Mouse (Mus musculus) erythroblast, embryonic 14.5 days (primary cell): Measurements from ENCODE around the gene Ptchd3. TPM values are rescaled to one million over a fixed set of nuclear protein-coding genes. Genes with fewer than 3 reads are reported as not detected.

ENCODE experiments used
- H3K27me3 ChIP-seq: 2 replicates; pipeline ENCODE4 v1.6.1; 2012; ENCODE audit warnings: inconsistent platforms; ENCODE audit not compliant: control insufficient read depth
- H3K36me3 ChIP-seq: 2 replicates; pipeline ENCODE4 v1.6.1; 2012; ENCODE audit warnings: mild to moderate bottlenecking, inconsistent platforms; ENCODE audit not compliant: control insufficient read depth
- H3K4me1 ChIP-seq: 2 replicates; pipeline ENCODE4 v1.6.1; 2012; ENCODE audit warnings: inconsistent platforms; ENCODE audit not compliant: control insufficient read depth
- H3K4me3 ChIP-seq: replicated peaks from 2 replicates; pipeline ENCODE3; 2012; ENCODE audit warnings: moderate library complexity, mild to moderate bottlenecking, inconsistent platforms
- H3K9me3 ChIP-seq: 2 replicates; pipeline ENCODE4 v1.6.1; 2012; ENCODE audit warnings: low read length, inconsistent platforms, mixed read lengths; ENCODE audit not compliant: control insufficient read depth
- GATA1 ChIP-seq: IDR thresholded peaks from 2 replicates; pipeline ENCODE4 v1.6.1; 2012; ENCODE audit warnings: low read length, inconsistent platforms, mixed read lengths
- TAL1 ChIP-seq: IDR thresholded peaks from 3 replicates; pipeline ENCODE4 v1.6.1; 2012; ENCODE audit warnings: low read length, inconsistent platforms, mixed read lengths
- polyA plus RNA-seq: library from polyadenylated mRNA; stranded (reverse); fragments of >175 nt; gene quantifications from 2 replicates; pipeline ENCODE4 v1.2.3, GENCODE M21; 2012

Ptchd3 gene
- polyA plus RNA-seq, 1 experiment, result not detected

DNA sequence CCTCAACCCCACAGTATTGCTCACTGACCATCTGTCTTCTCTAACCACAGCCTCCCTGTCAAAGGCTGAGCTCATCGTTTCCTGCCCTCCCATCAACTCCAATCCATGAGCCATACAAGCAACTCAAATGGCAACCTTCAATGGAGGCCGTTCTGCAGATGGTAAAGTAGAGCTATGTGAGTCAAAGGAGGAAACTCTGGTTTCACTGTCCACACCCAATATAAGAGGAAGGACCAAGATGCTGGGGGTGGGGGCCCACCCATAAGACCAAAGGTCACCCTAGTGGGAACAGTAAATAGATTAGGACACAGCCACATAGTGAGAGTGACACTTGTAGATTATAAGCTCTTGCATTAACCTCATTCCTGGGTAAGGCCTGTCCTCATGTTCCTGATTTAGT is 34.1 kb upstream of the Ptchd3 start:
- no peaks in the 10 kb centered on the region for H3K36me3 ChIP-seq
- H3K9me3 ChIP-seq, result no peaks in the 10 kb centered on the region
- no peaks in the 10 kb centered on the region for H3K4me1 ChIP-seq
- H3K27me3 ChIP-seq, result peaks cover 10% of the 10 kb centered on the region; the same call in 1 of the 2 replicates
- no peak overlapping the region for H3K4me3 ChIP-seq
- TF ChIP-seq GATA1, result no peak
- no peak for TF ChIP-seq TAL1

DNA sequence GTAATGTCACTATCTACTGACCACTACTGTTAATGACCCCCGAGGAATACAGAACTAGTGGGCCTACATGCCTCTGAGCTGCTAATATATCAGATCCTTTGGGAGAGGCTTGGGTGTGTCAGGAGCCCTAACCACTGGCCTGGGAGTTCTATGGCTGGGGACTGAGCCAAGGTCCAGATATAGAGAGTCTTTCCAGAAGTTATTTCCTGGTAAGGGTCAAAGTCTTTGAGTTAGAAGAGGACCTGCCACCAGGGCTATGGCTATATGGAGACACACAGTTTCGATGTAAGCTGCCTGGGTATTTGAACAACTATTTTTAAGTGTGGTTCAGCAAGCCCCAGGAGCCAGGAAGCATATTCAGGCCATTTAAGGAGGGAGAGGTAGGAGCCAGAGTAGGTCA is 31.5 kb upstream of the Ptchd3 start:
- H3K4me1 ChIP-seq, result no peaks in the 10 kb centered on the region
- H3K9me3 ChIP-seq, result no peaks in the 10 kb centered on the region
- H3K4me3 ChIP-seq, result no peak overlapping the region
- peaks cover 12% of the 10 kb centered on the region; the same call in 1 of the 2 replicates for H3K27me3 ChIP-seq
- H3K36me3 ChIP-seq, result no peaks in the 10 kb centered on the region
- TF ChIP-seq TAL1, result no peak
- no peak for TF ChIP-seq GATA1

DNA sequence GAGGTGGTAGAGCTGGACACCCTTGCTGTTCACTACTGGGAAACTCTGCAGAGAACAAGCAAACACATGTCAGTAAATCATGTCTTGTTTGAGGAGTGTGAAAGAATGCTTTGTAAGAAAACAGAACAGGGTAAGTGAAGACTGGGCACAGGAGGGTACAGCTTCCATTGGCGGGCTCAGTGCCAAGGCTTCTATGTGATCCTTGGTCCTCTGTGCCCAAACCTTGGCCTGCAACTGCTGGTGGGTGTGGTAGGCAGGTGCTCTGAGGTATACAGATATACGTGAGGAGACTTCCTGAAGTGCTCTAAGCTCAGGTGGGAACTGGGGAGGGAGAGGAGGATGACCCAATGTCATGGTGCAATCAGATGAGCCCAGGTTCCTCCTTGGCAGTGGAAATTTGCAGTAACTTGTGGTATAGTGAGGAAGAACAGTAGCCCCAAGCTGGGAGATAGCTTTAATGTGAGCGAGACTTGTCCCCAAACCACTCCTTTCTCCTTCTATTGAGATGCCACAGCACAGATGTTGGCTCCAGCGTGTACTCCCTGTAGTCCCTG is 30.2 kb upstream of the Ptchd3 start:
- TF ChIP-seq GATA1 (no peak), TAL1 (no peak)
- no peaks in the 10 kb centered on the region for H3K36me3 ChIP-seq
- no peaks in the 10 kb centered on the region for H3K9me3 ChIP-seq
- H3K4me3 ChIP-seq, result no peak overlapping the region
- H3K27me3 ChIP-seq, result peaks cover 12% of the 10 kb centered on the region; the same call in 1 of the 2 replicates
- H3K4me1 ChIP-seq, result no peaks in the 10 kb centered on the region

DNA sequence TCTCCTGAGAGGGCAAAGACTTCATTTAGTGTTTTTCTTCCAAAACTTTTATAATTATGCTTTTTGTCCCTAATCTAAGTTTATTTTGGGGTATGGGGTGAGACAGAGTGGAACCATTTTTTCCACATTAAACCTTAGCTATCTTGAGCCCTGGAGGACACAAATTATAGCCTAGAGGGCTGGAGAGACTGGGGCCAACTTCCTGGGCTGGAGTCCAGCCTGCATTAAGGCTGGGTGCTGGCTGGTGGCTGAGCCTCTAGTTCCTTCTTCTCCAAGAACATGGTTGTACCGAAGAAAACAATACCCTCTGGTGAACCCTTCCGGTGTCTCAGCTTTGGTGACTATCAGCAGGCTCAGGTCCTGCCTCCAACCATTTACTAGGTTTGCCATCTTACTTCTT is 27.3 kb upstream of the Ptchd3 start:
- no peaks in the 10 kb centered on the region for H3K36me3 ChIP-seq
- no peaks in the 10 kb centered on the region for H3K4me1 ChIP-seq
- H3K4me3 ChIP-seq, result no peak overlapping the region
- TF ChIP-seq GATA1 (no peak), TAL1 (no peak)
- no peaks in the 10 kb centered on the region for H3K9me3 ChIP-seq
- peaks cover 12% of the 10 kb centered on the region; the same call in 1 of the 2 replicates for H3K27me3 ChIP-seq

DNA sequence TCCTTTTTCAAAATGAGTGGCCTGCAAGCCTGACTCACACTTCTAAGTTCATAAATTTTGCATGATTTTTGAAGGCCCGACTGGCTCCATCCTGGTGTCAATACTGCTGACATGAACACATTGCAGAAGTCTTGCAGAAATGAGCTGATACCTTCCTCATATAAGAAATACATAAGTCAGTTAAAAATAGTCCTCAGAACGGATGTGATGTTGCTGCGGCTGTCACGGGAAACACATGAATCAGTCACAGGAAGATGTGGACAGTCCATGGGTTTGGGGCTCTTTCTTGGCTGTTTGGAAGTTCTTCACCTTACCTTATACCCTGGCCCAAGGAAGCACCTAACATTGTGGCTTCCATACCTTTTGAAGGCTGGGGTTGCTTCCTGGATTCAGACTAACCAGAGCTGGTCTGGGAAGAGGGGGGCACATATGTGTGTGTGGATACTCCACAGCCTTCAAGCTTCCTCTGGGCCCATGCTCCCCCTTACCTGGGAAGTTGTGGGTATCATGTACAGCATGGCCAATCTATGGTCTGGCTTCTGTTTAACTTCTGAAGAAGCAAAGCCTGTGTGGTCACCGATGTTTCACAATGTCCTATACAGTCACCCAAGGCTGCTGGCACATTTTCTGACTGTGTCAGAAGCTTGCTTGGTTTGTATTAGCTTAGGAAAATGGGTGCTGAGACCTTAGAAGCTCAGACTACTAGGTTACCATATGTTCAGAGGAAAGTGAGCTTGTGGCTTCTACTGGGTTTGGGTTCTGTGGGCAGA is 25.6 kb upstream of the Ptchd3 start:
- no peaks in the 10 kb centered on the region for H3K9me3 ChIP-seq
- H3K36me3 ChIP-seq, result no peaks in the 10 kb centered on the region
- TF ChIP-seq TAL1, result no peak
- no peak for TF ChIP-seq GATA1
- no peak overlapping the region for H3K4me3 ChIP-seq
- H3K4me1 ChIP-seq, result no peaks in the 10 kb centered on the region
- peaks cover 11% of the 10 kb centered on the region; the same call in 1 of the 2 replicates for H3K27me3 ChIP-seq

DNA sequence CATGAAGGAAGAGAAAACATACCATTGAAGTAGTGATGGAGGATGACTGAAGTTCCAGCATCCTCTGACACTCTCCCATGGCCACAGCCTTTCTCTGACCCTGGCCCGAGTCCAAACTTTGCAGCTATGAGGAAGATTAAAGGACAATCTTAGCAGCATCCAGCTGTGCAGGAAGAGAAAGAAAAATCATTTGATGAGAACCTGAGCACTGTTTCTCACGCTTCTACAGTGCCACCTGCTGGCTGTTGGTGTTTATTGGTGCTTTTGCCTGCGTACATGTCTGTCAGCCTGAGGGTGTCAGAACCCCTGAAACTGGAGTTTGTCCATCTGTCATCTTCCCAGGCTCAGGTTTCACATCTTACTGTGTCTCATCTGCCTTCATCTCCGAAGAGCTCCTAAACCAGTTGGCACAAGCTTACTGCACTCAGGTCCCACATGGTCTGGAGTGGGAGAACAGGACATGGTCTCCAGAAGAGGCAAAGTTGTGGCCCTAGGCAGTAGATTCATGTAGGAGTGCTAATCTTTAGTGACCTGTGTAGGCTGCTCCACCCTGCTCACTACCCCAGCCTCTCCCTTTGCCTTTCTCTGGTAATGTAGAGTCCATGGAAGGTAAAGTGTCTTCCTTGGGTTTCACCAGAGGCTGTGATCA is 21.7 kb upstream of the Ptchd3 start:
- Histone ChIP-seq H3K36me3 (no peaks in the 10 kb centered on the region), H3K9me3 (no peaks in the 10 kb centered on the region), H3K4me3 (no peak overlapping the region), H3K4me1 (no peaks in the 10 kb centered on the region), H3K27me3 (peaks cover 2% of the 10 kb centered on the region; the same call in 1 of the 2 replicates)
- no peak for TF ChIP-seq TAL1

DNA sequence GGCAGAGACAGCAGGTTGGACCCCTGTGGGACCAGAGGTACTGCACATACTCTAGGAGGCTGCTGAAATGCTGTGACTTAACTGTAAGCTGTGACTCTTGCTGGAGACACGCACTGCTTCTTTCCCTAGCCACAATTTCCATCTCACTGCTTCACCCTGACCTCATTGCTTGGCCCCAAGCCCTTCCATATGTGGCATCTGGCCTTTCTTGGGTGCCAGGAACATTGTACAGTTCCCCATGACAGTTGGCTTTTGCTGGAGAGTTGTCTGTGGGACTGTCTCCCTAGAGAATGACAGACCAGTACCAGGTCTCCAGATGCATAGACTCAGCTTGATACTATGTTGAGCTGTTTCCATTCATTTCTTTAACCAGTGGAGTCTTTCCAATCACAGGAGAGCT is 21.2 kb upstream of the Ptchd3 start:
- Histone ChIP-seq H3K9me3 (no peaks in the 10 kb centered on the region), H3K4me1 (no peaks in the 10 kb centered on the region)

DNA sequence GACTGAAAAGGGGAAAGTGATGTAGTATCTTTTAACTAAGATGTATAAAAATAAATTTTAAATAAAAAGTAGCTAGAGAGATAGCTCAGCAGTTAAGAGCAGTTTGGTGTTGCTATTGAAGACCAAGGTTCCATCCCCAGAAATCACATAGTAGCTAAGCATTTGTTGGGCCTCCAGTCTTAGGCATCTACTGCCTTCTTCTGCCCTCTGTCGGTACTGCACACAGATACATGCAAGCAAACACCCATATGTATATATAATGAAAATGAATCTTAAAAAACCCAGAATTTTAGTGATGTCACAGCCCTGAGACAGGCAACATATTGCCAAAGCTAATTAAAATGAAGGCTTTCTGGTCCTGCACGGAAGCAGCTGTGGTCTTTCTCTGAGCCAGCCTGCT is 15.9 kb downstream of the Ptchd3 start:
- no peaks in the 10 kb centered on the region for H3K27me3 ChIP-seq
- TF ChIP-seq TAL1, result no peak
- TF ChIP-seq GATA1, result no peak
- H3K4me3 ChIP-seq, result no peak overlapping the region

More for the DNA sequence above, 21.2 kb upstream of the Ptchd3 start:
- TF ChIP-seq TAL1 (no peak), GATA1 (no peak)
- Histone ChIP-seq H3K36me3 (no peaks in the 10 kb centered on the region), H3K27me3 (peaks cover 2% of the 10 kb centered on the region; the same call in 1 of the 2 replicates), H3K4me3 (no peak overlapping the region)

DNA sequence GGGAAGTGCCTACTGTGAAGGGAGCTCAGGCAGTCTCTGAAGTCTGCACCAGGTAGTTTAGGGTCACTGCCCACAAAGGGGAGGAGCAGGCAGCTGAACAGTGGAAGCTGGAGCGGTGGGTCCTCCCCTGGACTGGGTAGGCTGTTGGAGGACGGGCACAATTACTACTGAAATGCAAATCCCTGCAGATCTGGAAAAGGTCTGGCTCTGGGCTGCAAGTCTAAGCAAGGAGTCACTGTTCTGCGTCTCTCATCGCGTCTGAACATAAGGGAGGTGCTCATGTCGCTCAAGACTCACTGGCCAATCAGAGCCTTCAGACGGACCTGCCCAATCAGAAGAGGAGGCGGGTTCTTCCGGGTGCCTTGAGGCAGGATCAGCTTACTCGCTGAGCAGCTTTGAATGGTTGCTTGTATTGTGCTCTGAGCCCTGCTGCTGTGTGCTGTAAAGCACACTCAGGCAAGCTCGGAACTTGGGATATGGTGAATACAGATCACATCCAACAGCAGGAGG is 17.8 kb downstream of the Ptchd3 start:
- no peak for TF ChIP-seq GATA1
- no peak for TF ChIP-seq TAL1

More for the DNA sequence above, 15.9 kb downstream of the Ptchd3 start:
- H3K9me3 ChIP-seq, result no peaks in the 10 kb centered on the region
- H3K36me3 ChIP-seq, result no peaks in the 10 kb centered on the region
- peaks cover 7% of the 10 kb centered on the region for H3K4me1 ChIP-seq

More for the DNA sequence above, 17.8 kb downstream of the Ptchd3 start:
- Histone ChIP-seq H3K36me3 (no peaks in the 10 kb centered on the region), H3K4me1 (peaks cover 7% of the 10 kb centered on the region), H3K27me3 (no peaks in the 10 kb centered on the region), H3K4me3 (peak overlapping the region; percentile 60), H3K9me3 (no peaks in the 10 kb centered on the region)

Other genes starting within 250 kb of the Ptchd3 start
- not detected in 2 replicates for gene B3gntl1, start 157.1 kb upstream of the Ptchd3 start, polyA plus RNA-seq
- gene Metrnl, start 128.7 kb upstream of the Ptchd3 start, polyA plus RNA-seq, result 0.05 TPM in 1 of 2 replicates, not detected in the other